Mouse (Mus musculus) stomach, embryonic 16.5 days (tissue): ENCODE results near the gene Gm42906. TPM values are rescaled to one million over a fixed set of nuclear protein-coding genes. Genes with fewer than 3 reads are reported as not detected.

Experiments used
- ATAC-seq: fragments of 200-750 bp; cut with Nextera tagmentation; 2 replicates; pipeline ENCODE4 v1.8.0; 2017; ENCODE audit warnings: moderate number of reproducible peaks, moderate TSS enrichment; ENCODE audit not compliant: insufficient read depth, low FRiP score
- H3K27ac ChIP-seq: fragments of 300-500 bp; sonication (generic); 2 replicates; pipeline ENCODE4 v1.5.1; 2014; ENCODE audit warnings: low read length
- H3K27me3 ChIP-seq: fragments of 300-500 bp; sonication (generic); 2 replicates; pipeline ENCODE4 v1.6.1; 2014; ENCODE audit warnings: low read length, control low read depth, mixed read lengths; ENCODE audit not compliant: control insufficient read depth, insufficient read depth
- H3K36me3 ChIP-seq: fragments of 300-500 bp; sonication (generic); 2 replicates; pipeline ENCODE4 v1.6.1; 2014; ENCODE audit warnings: low read length; ENCODE audit not compliant: control insufficient read depth, insufficient read depth
- H3K4me1 ChIP-seq: fragments of 300-500 bp; sonication (generic); 2 replicates; pipeline ENCODE4 v1.6.1; 2014; ENCODE audit warnings: low read length, control low read depth, mixed read lengths; ENCODE audit not compliant: control insufficient read depth, insufficient read depth
- H3K4me2 ChIP-seq: fragments of 300-500 bp; sonication (generic); 2 replicates; pipeline ENCODE4 v1.6.1; 2014; ENCODE audit warnings: low read depth, low read length, mixed read lengths
- H3K4me3 ChIP-seq: fragments of 300-500 bp; sonication (generic); replicated peaks from 2 replicates; pipeline ENCODE4 v1.5.1; 2014; ENCODE audit warnings: mild to moderate bottlenecking, low read length
- H3K9ac ChIP-seq: fragments of 300-500 bp; sonication (generic); 2 replicates; pipeline ENCODE4 v1.6.1; 2014; ENCODE audit warnings: low read length
- H3K9me3 ChIP-seq: fragments of 300-500 bp; sonication (generic); replicated peaks from 2 replicates; pipeline ENCODE4 v1.6.1; 2016; ENCODE audit warnings: low read length, control low read depth; ENCODE audit not compliant: control insufficient read depth
- WGBS: fragments of 180-500 bp; shearing (Covaris S2); extraction: QIAGEN DNeasy Blood & Tissue Kit; methylation state at CpG from one replicate; pipeline ENCODE4 v1.1.7; 2014; 5-methylcytosine and 5-hydroxymethylcytosine counted together
- polyA plus RNA-seq: library from polyadenylated mRNA; unstranded; fragments of >200 nt; fragmentation: Nextera tagmentation; extraction: Ambion mirVana; gene quantifications from 2 replicates; pipeline ENCODE4 v1.2.1, GENCODE M21; 2015

Gene Gm42906
- polyA plus RNA-seq, 1 experiment from 2014 or later = not detected

- Histone ChIP-seq H3K9me3 (no peaks in the 10 kb centered on the region), H3K4me1 (peaks cover 16% of the 10 kb centered on the region), H3K27ac (no peak overlapping the region), H3K9ac (no peak overlapping the region), H3K36me3 (no peaks in the 10 kb centered on the region), H3K27me3 (no peaks in the 10 kb centered on the region), H3K4me2 (no peak overlapping the region), H3K4me3 (no peak overlapping the region)
- no peak for ATAC-seq
- WGBS = 65% methylated on average over 4 of the region's 4 CpGs
Observed at GRCm38 (mm10) chr5:151154030-151154429, 273.9 kb downstream of the Gm42906 start.

- H3K27ac ChIP-seq = no peak overlapping the region
- WGBS = 81% methylated on average over 9 of the region's 9 CpGs
- H3K27me3 ChIP-seq = no peaks in the 10 kb centered on the region
- no peaks in the 10 kb centered on the region for H3K36me3 ChIP-seq
- H3K9me3 ChIP-seq = no peaks in the 10 kb centered on the region
- no peak overlapping the region for H3K9ac ChIP-seq
- no peak for ATAC-seq
- H3K4me3 ChIP-seq = no peak overlapping the region
- no peak overlapping the region for H3K4me2 ChIP-seq
- H3K4me1 ChIP-seq = peaks cover 16% of the 10 kb centered on the region
Observed at GRCm38 (mm10) chr5:151151549-151151948, 276.4 kb downstream of the Gm42906 start.

- Histone ChIP-seq H3K4me1 (peaks cover 4% of the 10 kb centered on the region; the same call in 1 of the 2 replicates), H3K9me3 (no peaks in the 10 kb centered on the region), H3K4me2 (no peak overlapping the region), H3K36me3 (no peaks in the 10 kb centered on the region), H3K9ac (no peak overlapping the region), H3K4me3 (no peak overlapping the region), H3K27ac (no peak overlapping the region), H3K27me3 (no peaks in the 10 kb centered on the region)
- ATAC-seq = no peak
- WGBS = 37% methylated on average over 8 of the region's 8 CpGs
Observed at GRCm38 (mm10) chr5:151149509-151149908, 278.5 kb downstream of the Gm42906 start.

GRCm38 (mm10) chr5:151148079-151148478 lies 279.9 kb downstream of the Gm42906 start:
- Histone ChIP-seq H3K27ac (no peak overlapping the region), H3K9me3 (no peaks in the 10 kb centered on the region), H3K9ac (no peak overlapping the region), H3K27me3 (no peaks in the 10 kb centered on the region), H3K4me3 (no peak overlapping the region), H3K36me3 (no peaks in the 10 kb centered on the region), H3K4me1 (peaks cover 6% of the 10 kb centered on the region), H3K4me2 (no peak overlapping the region)
- 80% methylated on average over 4 of the region's 4 CpGs for WGBS
- ATAC-seq = no peak

- Histone ChIP-seq H3K27me3 (no peaks in the 10 kb centered on the region), H3K4me2 (no peak overlapping the region), H3K27ac (no peak overlapping the region), H3K36me3 (no peaks in the 10 kb centered on the region), H3K9me3 (no peaks in the 10 kb centered on the region), H3K4me1 (peaks cover 17% of the 10 kb centered on the region), H3K4me3 (no peak overlapping the region), H3K9ac (no peak overlapping the region)
- 60% methylated on average over 5 of the region's 5 CpGs for WGBS
- ATAC-seq = no peak
Observed at GRCm38 (mm10) chr5:151145807-151146206, 282.2 kb downstream of the Gm42906 start.

GRCm38 (mm10) chr5:151143955-151144354 lies 284.0 kb downstream of the Gm42906 start:
- H3K27me3 ChIP-seq = no peaks in the 10 kb centered on the region
- H3K4me3 ChIP-seq = no peak overlapping the region
- 50% methylated on average over 5 of the region's 5 CpGs for WGBS
- no peaks in the 10 kb centered on the region for H3K36me3 ChIP-seq
- no peaks in the 10 kb centered on the region for H3K9me3 ChIP-seq
- H3K9ac ChIP-seq = no peak overlapping the region
- peaks cover 17% of the 10 kb centered on the region for H3K4me1 ChIP-seq
- ATAC-seq = no peak
- H3K27ac ChIP-seq = no peak overlapping the region; the same call in 1 of the 2 replicates
- no peak overlapping the region for H3K4me2 ChIP-seq

GRCm38 (mm10) chr5:151142671-151143601 lies 285.0 kb downstream of the Gm42906 start:
- Histone ChIP-seq H3K4me1 (peaks cover 17% of the 10 kb centered on the region), H3K9ac (peak overlapping the region; percentile 57), H3K4me2 (peak overlapping the region; percentile 20), H3K36me3 (no peaks in the 10 kb centered on the region), H3K9me3 (no peaks in the 10 kb centered on the region), H3K27me3 (no peaks in the 10 kb centered on the region), H3K4me3 (no peak overlapping the region), H3K27ac (peak overlapping the region; percentile 66)
- 26% methylated on average over 11 of the region's 11 CpGs for WGBS
- ATAC-seq = no peak

GRCm38 (mm10) chr5:151142241-151142640 lies 285.7 kb downstream of the Gm42906 start:
- ATAC-seq = peak; percentile 85
- H3K4me1 ChIP-seq = peaks cover 17% of the 10 kb centered on the region
- H3K4me3 ChIP-seq = no peak overlapping the region
- H3K27ac ChIP-seq = peak overlapping the region; percentile 66; the same call in 1 of the 2 replicates
- peak overlapping the region; percentile 20; the same call in 1 of the 2 replicates for H3K4me2 ChIP-seq
- no peaks in the 10 kb centered on the region for H3K9me3 ChIP-seq
- H3K36me3 ChIP-seq = no peaks in the 10 kb centered on the region
- WGBS = 27% methylated on average over 5 of the region's 5 CpGs
- no peaks in the 10 kb centered on the region for H3K27me3 ChIP-seq
- no peak overlapping the region for H3K9ac ChIP-seq

- H3K27me3 ChIP-seq = no peaks in the 10 kb centered on the region
- WGBS = 79% methylated on average over 5 of the region's 5 CpGs
- H3K27ac ChIP-seq = no peak overlapping the region
- ATAC-seq = no peak
- no peak overlapping the region for H3K9ac ChIP-seq
- no peak overlapping the region for H3K4me2 ChIP-seq
- no peak overlapping the region for H3K4me3 ChIP-seq
- peaks cover 20% of the 10 kb centered on the region for H3K4me1 ChIP-seq
- no peaks in the 10 kb centered on the region for H3K9me3 ChIP-seq
- no peaks in the 10 kb centered on the region for H3K36me3 ChIP-seq
Observed at GRCm38 (mm10) chr5:151137901-151138300, 290.1 kb downstream of the Gm42906 start.
